In the genomic region with DNA sequence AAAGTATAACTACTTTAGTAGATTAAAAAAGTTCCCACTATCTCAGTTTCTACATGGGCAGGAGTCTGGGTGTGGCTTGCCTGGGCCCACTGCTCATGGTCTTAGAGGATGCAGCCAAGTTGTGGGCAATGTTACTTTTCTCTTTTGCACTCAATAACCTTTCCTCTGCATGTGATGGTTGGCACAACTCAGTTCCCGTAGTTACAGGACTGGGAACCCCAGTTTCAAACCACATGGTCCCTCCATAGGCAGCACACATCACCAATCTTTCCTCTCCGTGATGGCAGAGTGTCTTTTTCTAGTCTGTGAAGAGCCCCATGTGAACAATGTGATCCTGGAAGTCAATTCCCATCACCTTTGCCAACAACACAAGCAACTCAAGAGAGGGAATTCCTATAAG, we compare ENCODE assay signal across 18 mouse cellular contexts. TPM values are rescaled to one million over a fixed set of nuclear protein-coding genes. Genes with fewer than 3 reads are reported as not detected.
DNase-seq lines count a peak whose midpoint lies in the region; TF ChIP-seq lines count a peak whose summit lies in the region.
"Had no signal": no experiment of that assay in that cellular context is flagged by ENCODE, and none has a peak within 500 bp of the region (broad histone marks: within the 10 kb centered on the region; RNA-seq: fewer than 3 reads in every experiment).

No protein-coding gene starts in this region.

- intact Hi-C loops in heart, postnatal 10 days (cut with DNase I) = no loop called here
- intact Hi-C loops in heart, postnatal 25 days (cut with DNase I) = no loop called here

- peak; percentile 78 for DNase-seq in heart, embryonic 10.5 days (ENCODE audit: low spot score)
- no peak for DNase-seq in heart, postnatal 10 days
- no peak for DNase-seq in testis, postnatal 14 days (ENCODE audit: low spot score)
- DNase-seq in heart, postnatal 25 days (ENCODE audit: low spot score) = peak; percentile 1
- DNase-seq in testis, postnatal 10 days (ENCODE audit: low spot score) = peak; percentile 40
- DNase-seq in cerebellum, adult 8-10 months = no peak
- DNase-seq: adrenal gland, postnatal 36 days; left cerebral cortex, postnatal 4 days; liver, embryonic 13.5 days had no signal

- H3K36me3 ChIP-seq in heart, embryonic 10.5 days = no peaks in the 10 kb centered on the region
- no peaks in the 10 kb centered on the region; the same call in 1 of the 2 replicates for H3K36me3 ChIP-seq in testis, adult 2 months (ENCODE audit: control insufficient read depth, insufficient read depth, low read length)
- H3K36me3 ChIP-seq: forebrain, embryonic 12.5 days; hindbrain, embryonic 10.5 days; liver, embryonic 13.5 days; neural tube, embryonic 13.5 days had no signal

- H3K4me1 ChIP-seq in heart, embryonic 10.5 days = no peaks in the 10 kb centered on the region
- H3K4me1 ChIP-seq in testis, adult 2 months (ENCODE audit: control insufficient read depth, insufficient read depth, low read length) = peaks cover 2% of the 10 kb centered on the region; the same call in 1 of the 2 replicates
- H3K4me1 ChIP-seq: forebrain, embryonic 12.5 days; hindbrain, embryonic 10.5 days; liver, embryonic 13.5 days; neural tube, embryonic 13.5 days had no signal

- no peak for TF ChIP-seq POLR2A in testis, adult 2 months (IDR thresholded peaks at IDR 0.05; ENCODE audit: control insufficient read depth, low read depth, low read length)

- H3K4me3 ChIP-seq in heart, embryonic 10.5 days = no peak overlapping the region
- H3K4me3 ChIP-seq in testis, adult 2 months (ENCODE audit: control insufficient read depth, low read depth, low read length) = peak overlapping the region; percentile 77
- H3K4me3 ChIP-seq: forebrain, embryonic 12.5 days; hindbrain, embryonic 10.5 days; liver, embryonic 13.5 days; neural tube, embryonic 13.5 days had no signal

- peaks cover 72% of the 10 kb centered on the region for H3K9me3 ChIP-seq in heart, embryonic 10.5 days

- H3K27me3 ChIP-seq in heart, embryonic 10.5 days (ENCODE audit: insufficient read depth, poor library complexity, severe bottlenecking) = no peaks in the 10 kb centered on the region
- no peaks in the 10 kb centered on the region for H3K27me3 ChIP-seq in testis, adult 2 months (ENCODE audit: control insufficient read depth, insufficient read depth, low read length)
- H3K27me3 ChIP-seq: forebrain, embryonic 12.5 days; liver, embryonic 13.5 days; neural tube, embryonic 13.5 days had no signal

- H3K27ac ChIP-seq in heart, embryonic 10.5 days = no peak overlapping the region
- 0 out of 2 replicates have a peak overlapping the region, but pooled peaks have one; percentile 0 for H3K27ac ChIP-seq in testis, adult 2 months (ENCODE audit: control insufficient read depth, insufficient read depth, low read depth, low read length)
- H3K27ac ChIP-seq: forebrain, embryonic 12.5 days; hindbrain, embryonic 10.5 days; kidney, postnatal 0 days; liver, embryonic 13.5 days; neural tube, embryonic 13.5 days had no signal

- WGBS in heart, embryonic 10.5 days = 56% methylated on average over 2 of the region's 2 CpGs

- TF ChIP-seq CTCF in testis, adult 2 months (IDR thresholded peaks at IDR 0.05; ENCODE audit: control insufficient read depth, insufficient read depth, insufficient replicate concordance, low read depth, low read length) = no peak

RNA-seq across cellular contexts. Expression of gene Mroh2a, which starts 0.7 kb away (rescaled TPM):
- 0.58 and 0.82 TPM in 2 replicates for polyA plus RNA-seq in heart, embryonic 10.5 days (2016; fragmentation: Nextera tagmentation; extraction: Ambion mirVana)
- under 1 TPM in 1 of 2 experiments, not detected in 1; 0.10 TPM for total RNA-seq in heart, postnatal 10 days (2021)
- 116 and 122 TPM in 2 replicates for polyA plus RNA-seq in testis, adult 2 months (2012; rRNA removed)
- total RNA-seq in heart, postnatal 25 days (2021) = under 1 TPM; 0.28 to 0.42 TPM
- total RNA-seq: gastrocnemius, adult 8-10 months had no signal

RNA-seq across cellular contexts. Expression of gene Ugt1a1, which starts 15.7 kb away (rescaled TPM):
- not detected in 2 replicates for polyA plus RNA-seq in heart, embryonic 10.5 days (2016; fragmentation: Nextera tagmentation; extraction: Ambion mirVana)
- not detected for total RNA-seq in heart, postnatal 10 days (2021)
- polyA plus RNA-seq in testis, adult 2 months (2012; rRNA removed) = 0.67 and 0.94 TPM in 2 replicates
- total RNA-seq in heart, postnatal 25 days (2021) = not detected
- total RNA-seq: layer of hippocampus, postnatal 25 days had no signal
- polyA plus RNA-seq: embryonic facial prominence, embryonic 11.5 days; forebrain, embryonic 12.5 days; hindbrain, embryonic 10.5 days; liver, embryonic 13.5 days; midbrain, embryonic 16.5 days; neural tube, embryonic 13.5 days had no signal

RNA-seq across cellular contexts. Expression of gene Dnajb3, which starts 21.9 kb away (rescaled TPM):
- 8.1 and 9.9 TPM in 2 replicates for polyA plus RNA-seq in heart, embryonic 10.5 days (2016; fragmentation: Nextera tagmentation; extraction: Ambion mirVana)
- total RNA-seq in heart, postnatal 10 days (2021) = 1 to 10 TPM in 1 of 2 experiments, under 1 TPM in 1; 0.84 to 1.1 TPM
- polyA plus RNA-seq in testis, adult 2 months (2012; rRNA removed) = 1,175 and 1,313 TPM in 2 replicates
- total RNA-seq in heart, postnatal 25 days (2021) = under 1 TPM; 0.42 TPM
- total RNA-seq: gastrocnemius, adult 8-10 months had no signal

RNA-seq across cellular contexts. Expression of gene Ugt1a2, which starts 27.1 kb away (rescaled TPM):
- polyA plus RNA-seq in heart, embryonic 10.5 days (2016; fragmentation: Nextera tagmentation; extraction: Ambion mirVana) = 0.13 TPM in 1 of 2 replicates, not detected in the other
- total RNA-seq in heart, postnatal 10 days (2021) = not detected
- 0.06 TPM in 1 of 2 replicates, not detected in the other for polyA plus RNA-seq in testis, adult 2 months (2012; rRNA removed)
- total RNA-seq in heart, postnatal 25 days (2021) = not detected
- total RNA-seq: layer of hippocampus, postnatal 25 days had no signal
- polyA plus RNA-seq: embryonic facial prominence, embryonic 11.5 days; forebrain, embryonic 12.5 days; hindbrain, embryonic 10.5 days; liver, embryonic 13.5 days; midbrain, embryonic 16.5 days; neural tube, embryonic 13.5 days had no signal

RNA-seq across cellular contexts. Expression of gene Hjurp, which starts 50.0 kb away (rescaled TPM):
- polyA plus RNA-seq in heart, embryonic 10.5 days (2016; fragmentation: Nextera tagmentation; extraction: Ambion mirVana) = 143 and 155 TPM in 2 replicates
- total RNA-seq in heart, postnatal 10 days (2021) = 10 to 100 TPM; 43.5 to 44.5 TPM
- 29.1 and 34.3 TPM in 2 replicates for polyA plus RNA-seq in testis, adult 2 months (2012; rRNA removed)
- total RNA-seq in heart, postnatal 25 days (2021) = 10 to 100 TPM; 14.5 to 14.6 TPM

Comparison
In these comparisons a context has a peak if more than half of its experiments do, and no peak if none do; other contexts are left out.
1. DNase-seq: peak in heart, embryonic 10.5 days (single experiment), heart, postnatal 25 days (single experiment) and testis, postnatal 10 days (single experiment); none in heart, postnatal 10 days (0 of 2), testis, postnatal 14 days (single experiment) and cerebellum, adult 8-10 months (single experiment).